Mouse (Mus musculus) embryonic facial prominence, embryonic 12.5 days (tissue): ENCODE data around the gene B3galt5. TPM values are rescaled to one million over a fixed set of nuclear protein-coding genes. Genes with fewer than 3 reads are reported as not detected.
A peak's percentile ranks its signal among the peaks of the same experiment; 100 is the strongest.

Source experiments
- ATAC-seq: fragments of 200-750 bp; cut with Nextera tagmentation; 2 replicates; pipeline ENCODE4 v1.8.0; 2017; ENCODE audit not compliant: insufficient number of reproducible peaks, insufficient read depth, low FRiP score, low TSS enrichment
- H3K27ac ChIP-seq: fragments of 300-500 bp; sonication (generic); 2 replicates; pipeline ENCODE4 v1.5.1; 2016; ENCODE audit warnings: mild to moderate bottlenecking
- H3K27me3 ChIP-seq: fragments of 300-500 bp; sonication (generic); 2 replicates; pipeline ENCODE4 v1.6.1; 2016; ENCODE audit warnings: mild to moderate bottlenecking, moderate library complexity
- H3K36me3 ChIP-seq: fragments of 300-500 bp; sonication (generic); 2 replicates; pipeline ENCODE4 v1.6.1; 2016; ENCODE audit warnings: mild to moderate bottlenecking
- H3K4me1 ChIP-seq: fragments of 300-500 bp; sonication (generic); 2 replicates; pipeline ENCODE4 v1.6.1; 2016
- H3K4me2 ChIP-seq: fragments of 300-500 bp; sonication (generic); replicated peaks from 2 replicates; pipeline ENCODE4 v1.6.1; 2016; ENCODE audit warnings: mild to moderate bottlenecking, moderate library complexity
- H3K4me3 ChIP-seq: fragments of 300-500 bp; sonication (generic); 2 replicates; pipeline ENCODE4 v1.5.1; 2016; ENCODE audit warnings: mild to moderate bottlenecking
- H3K9ac ChIP-seq: fragments of 300-500 bp; sonication (generic); 2 replicates; pipeline ENCODE4 v1.6.1; 2016; ENCODE audit warnings: mild to moderate bottlenecking, moderate library complexity
- H3K9me3 ChIP-seq: fragments of 300-500 bp; sonication (generic); 2 replicates; pipeline ENCODE4 v1.6.1; 2016; ENCODE audit warnings: mild to moderate bottlenecking, moderate library complexity
- WGBS: fragments of 180-500 bp; shearing (Covaris S2); methylation state at CpG from one replicate; pipeline ENCODE4 v1.1.7; 2016; 5-methylcytosine and 5-hydroxymethylcytosine counted together
- polyA plus RNA-seq: library from polyadenylated mRNA; unstranded; fragments of >200 nt; fragmentation: Nextera tagmentation; extraction: Ambion mirVana; gene quantifications from 2 replicates; pipeline ENCODE4 v1.2.1, GENCODE M21; 2016

B3galt5 gene
- polyA plus RNA-seq, 1 experiment from 2014 or later, result 0.69 TPM

DNA sequence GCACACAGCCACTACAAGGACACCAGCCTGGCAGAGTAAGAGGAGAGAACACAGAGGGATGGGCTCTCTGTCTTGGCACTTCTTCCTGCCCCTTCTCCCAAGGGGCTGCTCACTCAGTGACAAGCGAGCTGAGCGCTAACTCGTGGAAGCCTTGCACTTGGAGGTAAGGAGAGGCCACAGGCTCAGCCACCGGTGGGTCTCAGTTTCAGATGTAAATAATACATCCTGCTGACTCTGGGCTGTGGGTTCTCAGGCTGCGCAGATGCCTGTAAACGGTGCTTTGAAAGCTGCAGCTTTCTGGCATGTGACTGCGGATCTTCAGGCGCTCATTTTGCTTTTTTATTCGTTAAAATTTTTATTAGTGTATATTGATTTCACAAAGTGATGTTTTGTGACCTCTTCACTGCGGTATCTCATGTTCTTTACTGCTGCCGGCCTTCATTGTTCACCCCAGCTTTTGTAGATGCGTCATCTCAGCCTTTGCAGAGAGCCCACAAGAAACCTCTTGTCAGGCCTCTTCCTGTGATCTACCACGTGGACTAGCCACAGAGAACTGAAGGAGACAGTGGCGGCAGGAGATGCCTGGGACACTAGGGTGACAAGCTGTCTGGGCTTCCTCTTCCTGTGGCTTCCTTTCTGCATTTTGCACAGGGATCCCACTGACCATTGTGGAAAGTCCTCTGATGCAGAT lies 37.5 kb downstream of the B3galt5 start:
- H3K9ac ChIP-seq, result no peak overlapping the region
- no peaks in the 10 kb centered on the region for H3K9me3 ChIP-seq
- no peaks in the 10 kb centered on the region for H3K4me1 ChIP-seq
- no peaks in the 10 kb centered on the region for H3K36me3 ChIP-seq
- no peak overlapping the region for H3K4me3 ChIP-seq
- H3K4me2 ChIP-seq, result no peak overlapping the region
- H3K27ac ChIP-seq, result no peak overlapping the region
- 0 out of 2 replicates have a peak, but pooled peaks cover under 1% of the 10 kb centered on the region for H3K27me3 ChIP-seq
- no peak for ATAC-seq
- 54% methylated on average over 14 of the region's 14 CpGs for WGBS

DNA sequence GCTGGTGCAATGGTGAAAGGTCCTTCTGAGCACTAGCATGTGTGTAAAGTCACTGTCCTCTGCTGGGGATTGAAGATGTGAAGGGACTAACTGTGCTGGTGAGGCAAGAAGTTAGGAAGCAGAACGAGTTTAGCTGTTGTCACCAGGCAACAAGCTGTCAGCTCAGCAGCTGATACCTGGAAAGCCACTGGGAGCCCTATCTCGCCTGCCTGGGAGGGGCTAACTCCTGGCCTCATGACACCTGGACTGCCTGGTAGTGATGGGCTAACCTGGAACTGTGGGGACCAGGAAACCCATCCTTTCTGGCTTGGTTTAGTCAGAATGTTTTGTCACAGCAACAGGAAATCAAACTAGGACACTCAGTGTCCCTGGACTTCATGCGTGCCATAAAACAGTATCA lies 41.0 kb downstream of the B3galt5 start:
- Histone ChIP-seq H3K36me3 (no peaks in the 10 kb centered on the region), H3K4me2 (no peak overlapping the region), H3K9ac (no peak overlapping the region), H3K4me3 (no peak overlapping the region), H3K4me1 (peaks cover 13% of the 10 kb centered on the region), H3K27me3 (peaks cover 34% of the 10 kb centered on the region), H3K27ac (no peak overlapping the region), H3K9me3 (no peaks in the 10 kb centered on the region)
- 73% methylated on average over 3 of the region's 3 CpGs for WGBS
- ATAC-seq, result no peak

DNA sequence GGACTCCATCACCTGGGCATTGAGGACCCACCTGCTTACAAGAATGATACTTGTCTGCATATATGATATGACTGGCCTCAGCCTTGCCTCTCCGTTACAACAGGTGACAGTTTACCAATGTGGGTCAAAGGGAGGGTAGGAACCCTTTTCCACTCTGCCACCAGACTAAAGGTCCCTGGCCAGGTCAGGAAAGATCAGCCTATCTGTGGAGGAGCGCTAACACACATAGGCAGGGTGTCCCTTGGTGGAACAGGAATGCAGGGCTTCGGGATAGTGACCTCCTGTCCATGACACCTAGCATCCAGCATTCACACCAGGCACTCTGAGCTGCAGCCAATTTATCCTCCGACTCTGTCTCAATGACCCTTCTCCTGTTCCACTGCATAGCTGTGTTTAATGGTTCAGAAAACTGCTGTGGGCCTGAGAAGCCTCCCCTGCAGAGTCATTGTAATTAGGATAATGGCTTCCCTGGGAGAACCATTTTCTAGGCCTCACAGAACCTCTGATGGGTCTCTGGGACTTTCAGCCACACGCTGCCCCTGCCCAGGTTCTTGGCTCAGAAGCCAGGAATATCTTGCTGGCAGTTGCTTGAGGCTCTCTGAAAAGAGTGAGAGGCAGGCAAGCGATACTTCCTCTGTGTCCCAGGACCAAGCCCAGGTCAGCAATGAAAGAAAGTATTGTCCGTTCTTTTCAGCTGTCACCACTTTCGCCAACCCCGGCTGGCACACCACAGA lies 43.1 kb downstream of the B3galt5 start:
- H3K27me3 ChIP-seq, result peaks cover 48% of the 10 kb centered on the region
- H3K27ac ChIP-seq, result no peak overlapping the region
- H3K4me3 ChIP-seq, result no peak overlapping the region
- no peak overlapping the region for H3K9ac ChIP-seq
- H3K9me3 ChIP-seq, result no peaks in the 10 kb centered on the region
- no peaks in the 10 kb centered on the region for H3K36me3 ChIP-seq
- H3K4me1 ChIP-seq, result peaks cover 13% of the 10 kb centered on the region
- ATAC-seq, result no peak
- 27% methylated on average over 9 of the region's 9 CpGs for WGBS
- no peak overlapping the region for H3K4me2 ChIP-seq

DNA sequence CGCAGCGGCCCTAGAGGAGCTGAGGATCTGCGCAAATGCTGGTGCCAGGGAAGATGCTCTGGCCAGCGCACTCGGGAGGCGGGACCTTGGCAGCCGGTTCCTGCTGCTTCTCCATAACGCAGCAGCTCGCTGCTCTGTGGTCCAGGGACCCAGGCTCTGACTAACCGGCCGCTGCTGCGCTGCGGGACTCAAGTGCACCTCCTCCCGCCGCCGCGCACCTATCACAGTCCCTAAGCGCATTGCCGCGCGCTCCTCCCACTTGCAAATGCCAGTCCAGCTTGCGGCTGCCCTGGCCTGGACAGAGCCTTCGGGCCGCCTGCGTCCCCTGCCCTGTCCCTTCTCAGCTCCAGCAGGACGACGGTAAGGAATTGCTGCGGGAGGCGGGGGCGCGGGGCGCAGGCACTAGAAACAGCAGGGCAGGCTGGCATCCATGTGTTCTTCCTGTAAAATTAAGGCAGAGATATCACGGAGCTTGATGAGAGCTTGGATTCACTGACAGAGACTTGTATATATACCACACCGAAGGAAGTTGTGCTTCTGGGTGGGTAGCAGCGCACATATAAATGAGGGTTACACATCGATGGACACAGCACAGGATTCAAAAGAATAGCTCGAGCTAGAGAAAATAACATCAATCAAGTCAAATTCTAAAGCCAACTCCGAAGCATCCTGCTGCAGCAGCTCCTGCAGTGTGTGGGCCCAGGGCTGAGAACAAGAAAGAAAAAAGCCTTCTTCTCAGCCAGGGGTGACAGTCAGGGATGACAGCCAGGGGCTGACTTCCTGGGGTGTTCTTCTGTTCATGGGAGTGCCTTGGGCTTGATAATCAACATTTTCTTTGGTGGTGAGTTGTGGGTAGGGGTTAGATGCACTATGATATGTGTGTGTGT lies 45.4 kb downstream of the B3galt5 start:
- ATAC-seq, result 0 out of 2 replicates have a peak, but pooled peaks have one; percentile 32
- 2% methylated on average over 38 of the region's 38 CpGs for WGBS
- H3K9me3 ChIP-seq, result no peaks in the 10 kb centered on the region
- peak overlapping the region; percentile 31 for H3K9ac ChIP-seq
- peaks cover 13% of the 10 kb centered on the region for H3K4me1 ChIP-seq
- peaks cover 48% of the 10 kb centered on the region for H3K27me3 ChIP-seq
- H3K36me3 ChIP-seq, result no peaks in the 10 kb centered on the region
- no peak overlapping the region for H3K27ac ChIP-seq
- H3K4me3 ChIP-seq, result peak overlapping the region; percentile 42
- H3K4me2 ChIP-seq, result peak overlapping the region; percentile 82

DNA sequence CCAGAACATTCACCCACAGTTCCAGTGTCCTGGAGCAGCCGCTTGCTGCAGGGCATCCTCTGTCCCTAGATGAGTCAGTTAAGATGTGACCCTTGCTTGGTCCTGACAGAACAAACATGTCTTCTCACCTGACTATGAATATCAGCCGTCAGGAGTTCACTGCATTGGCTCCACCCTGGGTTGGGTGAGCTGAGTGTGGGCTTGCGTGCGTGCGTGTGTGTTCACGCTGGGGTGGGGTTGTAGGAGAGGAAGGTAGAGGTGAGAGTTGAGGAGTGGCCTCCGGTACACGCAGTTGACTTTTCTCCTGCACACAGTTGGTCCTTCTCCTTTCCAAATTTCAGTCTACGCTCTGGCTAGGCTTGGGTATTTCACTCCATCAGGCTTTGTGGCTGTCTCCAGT lies 47.0 kb downstream of the B3galt5 start:
- H3K27me3 ChIP-seq, result peaks cover 48% of the 10 kb centered on the region
- WGBS, result 92% methylated on average over 9 of the region's 9 CpGs
- H3K9ac ChIP-seq, result no peak overlapping the region
- peaks cover 13% of the 10 kb centered on the region for H3K4me1 ChIP-seq
- no peak overlapping the region for H3K27ac ChIP-seq
- H3K4me3 ChIP-seq, result no peak overlapping the region
- no peak overlapping the region for H3K4me2 ChIP-seq
- H3K9me3 ChIP-seq, result no peaks in the 10 kb centered on the region
- ATAC-seq, result no peak
- H3K36me3 ChIP-seq, result no peaks in the 10 kb centered on the region

DNA sequence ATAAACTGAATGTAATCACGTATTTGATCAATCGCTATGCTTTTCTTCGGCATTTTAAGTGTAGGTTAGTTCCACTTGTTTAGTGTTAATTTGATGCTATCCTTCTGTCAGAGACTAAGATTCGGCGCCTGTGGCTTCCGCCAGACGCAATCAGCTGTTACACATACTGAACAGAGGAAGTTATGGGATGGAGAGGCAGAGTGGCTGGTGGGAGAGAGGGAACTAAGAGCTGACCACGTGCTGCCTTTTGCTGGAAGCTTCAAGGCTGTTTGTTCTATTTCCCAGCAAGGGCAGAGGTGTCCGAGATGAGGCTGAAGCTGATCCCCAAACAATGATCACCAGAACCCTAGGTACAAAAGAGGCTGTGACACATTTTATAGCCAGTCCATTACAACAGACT lies 56.3 kb downstream of the B3galt5 start:
- Histone ChIP-seq H3K27ac (no peak overlapping the region), H3K4me2 (no peak overlapping the region), H3K4me1 (no peaks in the 10 kb centered on the region), H3K9me3 (no peaks in the 10 kb centered on the region), H3K36me3 (no peaks in the 10 kb centered on the region), H3K27me3 (no peaks in the 10 kb centered on the region), H3K4me3 (no peak overlapping the region), H3K9ac (no peak overlapping the region)
- no peak for ATAC-seq
- WGBS, result 73% methylated on average over 9 of the region's 9 CpGs

DNA sequence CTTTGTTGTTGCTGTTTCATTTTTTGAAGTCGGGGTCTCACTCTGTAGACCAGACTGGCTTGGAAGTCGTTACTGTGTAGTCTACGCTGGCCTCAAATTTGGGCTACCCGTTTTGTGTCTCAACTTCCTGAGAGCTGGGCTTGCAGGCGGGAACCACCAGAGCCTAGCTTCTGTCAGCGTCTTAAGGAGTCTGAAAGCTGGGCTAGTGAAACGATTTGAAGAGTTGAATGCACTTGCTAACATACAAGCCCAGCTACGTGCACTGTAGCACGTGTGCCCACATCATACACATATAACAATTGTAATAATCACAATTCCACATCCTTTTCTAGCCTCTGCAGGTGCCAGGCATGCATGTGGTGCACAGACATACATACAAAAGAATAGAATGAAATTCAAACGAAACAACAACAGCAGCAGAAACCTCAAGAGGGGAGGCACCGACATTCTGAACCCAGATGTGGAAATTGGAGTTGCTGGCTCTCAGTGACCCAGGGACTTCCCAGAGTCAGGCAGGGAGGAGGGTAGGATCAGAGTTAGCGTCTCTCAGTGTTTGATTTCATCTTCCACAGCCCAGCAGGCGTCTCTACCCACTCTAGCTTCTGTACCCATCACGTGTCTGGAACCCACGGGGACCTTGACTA lies 57.1 kb downstream of the B3galt5 start:
- Histone ChIP-seq H3K36me3 (no peaks in the 10 kb centered on the region), H3K9me3 (no peaks in the 10 kb centered on the region), H3K4me3 (no peak overlapping the region), H3K27ac (no peak overlapping the region), H3K4me1 (no peaks in the 10 kb centered on the region), H3K9ac (no peak overlapping the region), H3K4me2 (no peak overlapping the region), H3K27me3 (no peaks in the 10 kb centered on the region)
- 50% methylated on average over 15 of the region's 15 CpGs for WGBS
- ATAC-seq, result no peak

DNA sequence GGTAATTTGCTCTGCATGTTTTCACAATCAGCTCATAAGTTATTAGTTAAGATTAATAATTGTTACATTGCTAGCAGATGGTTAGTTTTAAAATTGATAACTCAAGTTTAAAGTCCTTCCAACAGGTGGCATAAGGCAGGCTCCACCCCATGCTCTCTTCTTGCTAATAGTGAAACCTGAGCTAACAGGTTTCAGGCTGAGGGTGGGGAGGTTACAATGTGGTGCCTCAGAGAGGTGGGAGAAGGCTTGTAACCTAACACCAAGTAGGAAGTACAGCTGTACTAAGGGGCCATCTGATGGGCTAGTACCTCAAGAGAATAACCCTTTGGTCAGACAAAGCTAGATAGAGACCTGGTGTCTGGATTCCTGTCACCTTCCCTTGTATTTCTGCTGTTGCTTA lies 62.5 kb downstream of the B3galt5 start:
- Histone ChIP-seq H3K27me3 (no peaks in the 10 kb centered on the region), H3K4me3 (no peak overlapping the region), H3K4me1 (no peaks in the 10 kb centered on the region), H3K36me3 (no peaks in the 10 kb centered on the region), H3K4me2 (no peak overlapping the region), H3K9ac (no peak overlapping the region), H3K9me3 (no peaks in the 10 kb centered on the region), H3K27ac (no peak overlapping the region)
- no peak for ATAC-seq

DNA sequence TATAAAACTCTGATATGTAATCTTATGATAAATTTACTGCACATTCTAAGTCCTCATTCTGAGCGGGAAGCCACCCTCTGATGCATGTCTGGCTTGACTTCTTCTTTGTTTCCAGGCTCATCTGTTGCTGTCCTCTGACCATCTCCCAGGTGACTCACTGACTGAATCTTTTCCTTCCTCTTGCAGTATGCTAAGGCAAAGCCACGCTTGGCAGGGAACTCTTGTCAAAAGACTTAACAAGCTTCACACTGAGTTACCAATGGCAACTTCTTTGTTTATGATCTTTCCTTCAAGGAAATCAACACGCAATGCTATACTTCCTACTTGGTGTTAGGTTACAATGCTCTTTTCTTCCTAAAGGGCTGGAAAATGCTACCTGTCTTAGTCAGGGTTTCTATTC lies 63.0 kb downstream of the B3galt5 start:
- no peaks in the 10 kb centered on the region for H3K27me3 ChIP-seq
- no peaks in the 10 kb centered on the region for H3K4me1 ChIP-seq
- H3K4me2 ChIP-seq, result no peak overlapping the region
- no peaks in the 10 kb centered on the region for H3K9me3 ChIP-seq
- no peak for ATAC-seq
- no peaks in the 10 kb centered on the region for H3K36me3 ChIP-seq
- H3K4me3 ChIP-seq, result no peak overlapping the region
- 61% methylated on average over 3 of the region's 3 CpGs for WGBS
- H3K27ac ChIP-seq, result no peak overlapping the region
- no peak overlapping the region for H3K9ac ChIP-seq

DNA sequence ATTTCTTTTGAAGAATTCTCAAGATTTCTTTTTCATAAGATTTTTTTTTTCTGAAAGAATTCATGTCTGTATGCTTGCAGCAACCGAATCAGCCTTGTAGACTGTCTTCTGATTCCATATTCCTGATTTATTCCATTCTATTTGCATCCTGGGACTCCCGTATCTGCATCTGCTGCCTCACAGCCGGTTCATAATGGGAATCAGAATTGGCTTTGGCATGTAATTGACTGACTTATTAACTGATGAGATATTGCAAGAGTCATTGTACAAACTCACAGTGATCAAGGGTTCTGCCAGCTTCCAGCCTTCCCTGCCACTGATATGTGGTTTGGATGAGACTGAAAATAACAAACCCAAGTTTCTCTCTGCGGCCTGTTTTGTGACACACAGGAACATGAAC lies 67.8 kb downstream of the B3galt5 start:
- Histone ChIP-seq H3K9ac (no peak overlapping the region), H3K9me3 (no peaks in the 10 kb centered on the region), H3K4me3 (no peak overlapping the region), H3K4me2 (no peak overlapping the region), H3K4me1 (no peaks in the 10 kb centered on the region), H3K36me3 (no peaks in the 10 kb centered on the region), H3K27ac (no peak overlapping the region), H3K27me3 (no peaks in the 10 kb centered on the region)
- ATAC-seq, result no peak
- WGBS, result 87% methylated on average over 4 of the region's 4 CpGs

DNA sequence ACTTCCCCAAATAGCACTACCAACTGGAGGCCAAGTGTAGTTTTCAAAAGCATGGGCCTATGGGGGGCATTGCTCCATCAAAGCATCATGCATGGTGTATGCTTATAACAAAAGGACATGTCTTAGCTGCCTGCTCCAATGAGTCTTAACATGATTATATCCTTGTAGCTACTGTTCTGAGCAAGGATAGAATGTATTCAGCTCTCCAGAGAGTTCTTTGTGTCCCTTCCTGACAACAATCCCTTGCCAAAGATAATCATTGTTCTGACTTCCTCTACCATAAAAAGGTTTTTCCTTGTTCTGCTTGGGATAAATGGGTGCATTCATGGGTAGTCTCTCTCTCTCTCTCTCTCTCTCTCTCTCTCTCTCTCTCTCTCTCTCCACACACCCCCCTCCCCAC lies 68.8 kb downstream of the B3galt5 start:
- no peaks in the 10 kb centered on the region for H3K4me1 ChIP-seq
- no peak overlapping the region for H3K27ac ChIP-seq
- H3K9ac ChIP-seq, result no peak overlapping the region
- no peaks in the 10 kb centered on the region for H3K9me3 ChIP-seq
- no peaks in the 10 kb centered on the region for H3K27me3 ChIP-seq
- H3K36me3 ChIP-seq, result no peaks in the 10 kb centered on the region
- no peak overlapping the region for H3K4me2 ChIP-seq
- ATAC-seq, result no peak
- no peak overlapping the region for H3K4me3 ChIP-seq
